Mouse (Mus musculus) lung, adult 2 months (tissue): ENCODE results near the gene Mecom. TPM values are rescaled to one million over a fixed set of nuclear protein-coding genes. Genes with fewer than 3 reads are reported as not detected.

Source experiments
- DNase-seq: peaks from one replicate; pipeline ENCODE4 v3.0.0; 2022
- H3K4me1 ChIP-seq: fragments of 200-500 bp; 2 replicates; pipeline ENCODE4 v1.6.1; 2011; ENCODE audit warnings: low read length; ENCODE audit not compliant: control insufficient read depth, insufficient read depth
- H3K4me3 ChIP-seq: fragments of 200-500 bp; replicated peaks from 2 replicates; pipeline ENCODE3; 2011; ENCODE audit warnings: low read depth, mild to moderate bottlenecking, control low read depth, low read length; ENCODE audit errors: extremely low read depth
- CTCF ChIP-seq: fragments of 200-500 bp; IDR thresholded peaks from 2 replicates; pipeline ENCODE4 v1.5.1; 2011; ENCODE audit warnings: mild to moderate bottlenecking, low read length, control low read depth; ENCODE audit not compliant: insufficient read depth
- POLR2A ChIP-seq: fragments of 200-500 bp; IDR thresholded peaks from 2 replicates; pipeline ENCODE4 v1.6.1; 2011; ENCODE audit warnings: low read depth, mild to moderate bottlenecking, control low read depth, low read length, borderline replicate concordance; ENCODE audit errors: extremely low read depth
- WGBS: fragments of 180-500 bp; shearing (Covaris S2); methylation state at CpG from one replicate; pipeline ENCODE4 v1.1.7; 2018; 5-methylcytosine and 5-hydroxymethylcytosine counted together
- polyA plus RNA-seq: library from polyadenylated mRNA; depleted of rRNA; stranded (reverse); fragments of >200 nt; gene quantifications from 2 replicates; pipeline ENCODE4 v1.2.3, GENCODE M21; 2012

Mecom gene
- polyA plus RNA-seq, 1 experiment: 16.0 TPM

DNA sequence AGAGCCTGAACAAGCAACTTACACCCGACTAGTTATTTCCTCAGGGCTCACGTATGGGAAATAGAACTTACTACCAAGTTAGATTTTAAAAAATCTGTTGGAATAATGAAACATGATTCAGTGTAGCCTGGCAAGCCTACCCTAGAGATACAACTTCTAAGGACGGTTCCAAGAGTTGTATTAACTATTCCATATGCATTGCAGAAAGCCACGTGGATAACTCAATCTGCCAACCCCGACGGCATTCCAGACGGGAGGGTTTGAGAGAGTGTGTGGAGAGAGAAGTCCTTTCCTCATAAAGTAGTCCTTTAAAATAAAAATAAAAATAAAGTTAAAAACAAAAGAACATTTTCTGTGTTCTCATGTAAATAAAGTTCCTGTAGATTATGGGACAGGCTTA, 393.4 kb downstream of the Mecom start:
- DNase-seq: no peak
- Histone ChIP-seq H3K4me1 (peaks cover 2% of the 10 kb centered on the region; the same call in 1 of the 2 replicates), H3K4me3 (no peak overlapping the region)
- TF ChIP-seq CTCF: no peak
- TF ChIP-seq POLR2A: no peak
- WGBS: 89% methylated on average over 7 of the region's 7 CpGs

DNA sequence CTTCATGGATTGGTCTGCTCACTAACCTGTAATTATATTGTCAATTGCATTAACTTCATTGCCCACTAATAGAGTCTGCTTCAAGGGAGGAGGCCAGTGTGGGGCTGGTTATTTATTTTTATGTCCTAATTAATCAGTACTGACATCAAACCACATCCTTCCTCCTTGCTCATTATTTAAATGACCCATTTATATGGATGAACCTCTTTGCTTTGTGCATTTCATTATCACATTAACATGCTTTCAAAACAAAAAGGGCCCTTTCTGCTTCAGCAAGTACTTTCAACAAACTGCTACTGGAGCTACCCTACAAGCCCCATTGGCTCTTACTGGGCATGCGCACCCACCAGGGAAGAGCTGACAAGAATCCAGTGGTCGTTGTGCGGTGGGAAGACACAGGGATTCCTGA, 393.9 kb downstream of the Mecom start:
- WGBS: 88% methylated on average over 3 of the region's 3 CpGs
- TF ChIP-seq POLR2A (no peak), CTCF (no peak)
- no peak for DNase-seq
- Histone ChIP-seq H3K4me3 (no peak overlapping the region), H3K4me1 (peaks cover 2% of the 10 kb centered on the region; the same call in 1 of the 2 replicates)

DNA sequence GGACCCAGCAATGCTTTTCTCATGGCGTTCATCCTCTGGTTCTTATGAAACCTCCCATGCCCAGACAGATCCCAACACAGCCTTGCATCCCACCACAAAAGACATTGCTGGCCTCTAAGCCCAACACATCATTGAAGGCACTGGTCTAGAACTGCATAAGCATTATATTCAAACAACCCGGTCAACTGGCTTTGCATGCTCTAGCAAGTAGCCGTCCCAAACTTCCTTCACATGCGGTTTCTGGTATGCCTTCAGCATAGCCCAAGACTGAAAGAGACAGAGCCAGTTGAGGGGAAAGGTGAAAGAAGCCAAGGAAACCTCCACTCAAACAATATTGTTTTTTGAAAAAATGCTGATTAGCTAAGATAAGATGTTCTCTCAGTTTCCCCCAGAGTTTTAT, 397.7 kb downstream of the Mecom start:
- no peak for DNase-seq
- TF ChIP-seq POLR2A (no peak), CTCF (no peak)
- Histone ChIP-seq H3K4me1 (no peaks in the 10 kb centered on the region), H3K4me3 (no peak overlapping the region)
- WGBS: 91% methylated on average over 4 of the region's 4 CpGs

DNA sequence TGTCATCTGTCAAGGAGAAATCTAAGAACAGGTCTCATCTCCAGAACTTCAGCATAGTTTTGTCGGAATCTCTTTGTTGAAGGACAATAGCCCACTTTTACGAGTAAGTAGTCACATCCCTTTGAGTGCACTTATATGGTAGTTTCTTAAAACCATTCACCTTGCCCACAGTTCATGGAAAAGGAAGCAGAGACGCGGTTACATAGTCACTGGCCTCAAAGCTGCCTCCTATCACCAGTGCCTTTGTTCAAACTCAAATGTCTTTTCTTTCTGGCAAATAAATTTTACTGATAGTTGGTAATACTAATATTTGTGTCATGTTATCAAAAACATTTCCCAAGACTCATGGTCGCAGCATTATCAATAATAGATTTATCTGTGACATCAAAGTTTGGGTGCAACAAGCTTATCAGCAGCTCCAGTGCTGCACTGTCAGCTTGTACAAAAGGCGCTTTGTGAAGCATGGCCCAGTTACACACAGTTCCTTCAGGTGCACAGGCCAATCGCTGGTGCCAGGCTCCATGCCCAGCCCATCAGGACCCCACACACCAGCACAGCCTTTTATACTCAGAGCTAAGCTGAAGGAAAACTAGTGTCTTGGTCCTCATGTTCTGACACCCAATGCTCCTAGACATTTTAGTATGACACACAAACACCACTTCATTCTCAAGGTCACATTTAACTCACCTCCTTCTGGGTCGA, 399.3 kb downstream of the Mecom start:
- Histone ChIP-seq H3K4me1 (no peaks in the 10 kb centered on the region), H3K4me3 (no peak overlapping the region)
- TF ChIP-seq CTCF (no peak), POLR2A (no peak)
- WGBS: 77% methylated on average over 8 of the region's 8 CpGs
- DNase-seq: no peak

DNA sequence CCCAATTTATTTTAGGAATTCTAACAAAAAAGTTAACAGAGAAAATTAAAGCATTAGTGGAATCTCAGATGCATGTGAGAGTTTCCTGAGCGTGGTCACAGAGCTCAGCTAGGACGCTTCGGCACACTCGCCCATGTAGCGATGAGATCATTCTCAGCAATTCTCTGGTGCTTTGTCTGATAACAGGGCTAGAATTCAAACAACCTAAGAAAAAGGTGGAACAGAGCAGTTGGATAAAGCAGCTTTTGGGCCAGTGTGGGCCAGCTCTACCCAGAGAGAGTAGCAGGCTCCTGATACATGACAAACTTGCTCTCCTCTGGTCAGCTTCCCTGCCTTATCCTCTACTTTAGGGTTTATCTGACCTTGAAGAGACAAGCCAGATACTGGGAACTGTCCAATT, 402.8 kb downstream of the Mecom start:
- no peak for TF ChIP-seq POLR2A
- TF ChIP-seq CTCF: no peak
- no peak overlapping the region for H3K4me3 ChIP-seq
- WGBS: 93% methylated on average over 5 of the region's 5 CpGs
- DNase-seq: no peak
- no peaks in the 10 kb centered on the region for H3K4me1 ChIP-seq

DNA sequence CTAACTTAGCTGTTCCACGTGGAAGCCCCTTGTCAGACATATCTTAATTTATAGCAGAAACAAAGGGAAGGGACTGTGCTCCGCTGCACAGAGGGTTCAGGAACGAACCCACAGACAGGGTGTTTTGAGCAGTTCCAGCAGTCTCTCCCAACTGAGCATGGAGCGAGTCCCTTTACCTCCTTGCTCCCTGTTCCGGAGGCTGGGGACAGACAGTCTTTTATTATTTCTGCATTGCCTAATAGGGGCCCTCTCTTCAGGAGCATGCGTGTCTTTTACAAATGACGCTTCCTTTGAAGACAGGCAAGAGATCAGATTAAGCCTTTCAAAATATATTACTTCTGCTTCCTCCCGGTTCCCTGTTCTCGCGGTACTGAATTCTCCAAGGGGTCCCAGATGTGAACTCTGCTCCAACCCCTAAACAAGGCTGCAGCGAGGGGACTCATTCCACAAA, 403.8 kb downstream of the Mecom start:
- Histone ChIP-seq H3K4me3 (no peak overlapping the region), H3K4me1 (no peaks in the 10 kb centered on the region)
- DNase-seq: no peak
- WGBS: 49% methylated on average over 11 of the region's 11 CpGs
- TF ChIP-seq POLR2A: no peak
- TF ChIP-seq CTCF: no peak

DNA sequence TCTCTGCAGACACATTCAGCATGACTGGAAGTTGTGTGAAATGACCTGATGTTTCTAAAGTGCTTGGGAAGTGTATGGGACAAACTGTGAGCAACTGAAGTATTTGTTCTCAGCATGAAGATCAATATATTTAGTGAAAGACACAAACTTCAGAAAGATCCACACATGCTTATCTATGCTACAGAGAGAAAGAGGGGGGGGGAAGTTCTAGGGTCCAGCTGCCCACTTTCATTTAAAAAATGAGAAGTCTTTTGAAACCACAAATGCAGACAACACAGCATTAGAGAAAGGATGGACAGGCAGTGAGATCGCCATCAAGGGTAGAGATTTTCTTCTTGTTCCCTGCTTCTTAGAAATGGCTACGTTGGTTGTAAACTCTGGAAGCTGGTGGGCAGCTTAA, 404.4 kb downstream of the Mecom start:
- no peak for DNase-seq
- WGBS: 79% methylated on average over 2 of the region's 2 CpGs
- TF ChIP-seq CTCF (no peak), POLR2A (no peak)
- Histone ChIP-seq H3K4me1 (no peaks in the 10 kb centered on the region), H3K4me3 (no peak overlapping the region)

DNA sequence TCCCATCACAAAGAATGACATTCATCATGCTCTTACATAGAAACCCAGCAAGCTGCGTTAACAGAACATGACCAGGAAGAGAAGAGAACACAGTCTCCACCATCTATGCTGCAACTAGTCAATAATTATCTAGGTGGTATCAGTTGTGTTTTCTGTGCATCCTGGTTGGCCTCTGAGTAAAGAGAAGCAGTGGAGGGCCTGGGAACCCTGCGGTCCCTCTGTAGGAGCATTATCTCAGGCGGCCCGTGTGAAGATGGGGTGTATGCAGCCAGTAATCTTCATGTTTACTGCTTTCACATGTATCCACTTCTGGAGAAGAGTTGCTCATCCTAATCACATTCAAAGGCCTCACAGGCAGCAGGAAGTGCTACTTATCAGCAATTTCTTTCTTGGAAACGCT, 407.5 kb downstream of the Mecom start:
- Histone ChIP-seq H3K4me1 (no peaks in the 10 kb centered on the region), H3K4me3 (no peak overlapping the region)
- no peak for TF ChIP-seq POLR2A
- TF ChIP-seq CTCF: no peak
- no peak for DNase-seq
- WGBS: 77% methylated on average over 5 of the region's 5 CpGs

DNA sequence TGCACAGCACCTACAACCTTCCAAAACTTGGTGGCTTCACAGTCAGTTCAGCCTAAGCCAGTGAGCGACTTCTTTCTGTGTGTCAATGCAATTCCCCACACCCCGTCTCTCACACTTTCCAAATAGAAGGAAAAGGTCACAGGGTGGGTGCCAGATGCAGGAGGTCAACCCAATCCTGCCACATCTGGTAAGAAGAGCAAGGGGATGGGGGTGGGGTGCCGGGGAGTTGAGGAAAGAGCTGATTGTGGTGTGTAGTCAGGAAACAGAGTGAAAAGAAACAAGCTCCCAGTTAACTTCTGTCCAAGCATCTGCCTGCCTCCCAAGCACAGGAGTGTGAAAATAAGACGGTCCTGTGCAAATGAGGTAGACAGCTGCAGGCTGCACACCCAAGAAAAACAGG, 408.1 kb downstream of the Mecom start:
- WGBS: 74% methylated on average over 4 of the region's 4 CpGs
- DNase-seq: no peak
- H3K4me3 ChIP-seq: no peak overlapping the region
- TF ChIP-seq CTCF (no peak), POLR2A (no peak)
- H3K4me1 ChIP-seq: no peaks in the 10 kb centered on the region

DNA sequence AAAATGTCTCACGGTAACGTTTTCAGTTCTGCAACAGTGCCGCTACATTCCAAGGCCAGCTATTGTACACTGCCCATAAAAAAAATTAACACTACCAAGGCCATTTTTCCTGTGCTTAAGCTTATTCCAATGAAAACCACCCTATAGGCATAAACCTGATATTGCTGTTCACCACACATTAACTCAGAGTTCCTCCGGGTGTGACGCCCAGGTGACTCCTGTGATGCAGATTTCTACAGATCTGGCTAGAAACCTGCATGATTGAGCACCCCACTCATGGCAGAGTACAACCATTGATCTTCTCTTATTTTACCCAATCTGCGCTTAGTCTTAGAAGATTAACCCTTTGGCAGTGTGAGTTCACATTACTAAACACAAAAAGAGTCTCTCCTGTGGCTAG, 409.2 kb downstream of the Mecom start:
- Histone ChIP-seq H3K4me3 (no peak overlapping the region), H3K4me1 (no peaks in the 10 kb centered on the region; the same call in 1 of the 2 replicates)
- no peak for TF ChIP-seq POLR2A
- TF ChIP-seq CTCF: no peak
- 88% methylated on average over 6 of the region's 6 CpGs for WGBS
- no peak for DNase-seq
